Mouse (Mus musculus): ENCODE results near the gene Cyth1. TPM values are rescaled to one million over a fixed set of nuclear protein-coding genes. Genes with fewer than 3 reads are reported as not detected.

Cyth1 gene
- polyA plus RNA-seq, 1 experiment = 47.7 TPM

GRCm38 (mm10) chr11:118202410-118203233 is 45.8 kb downstream of the Cyth1 start:
- 26% methylated on average over 19 of the region's 19 CpGs for WGBS
- no peak overlapping the region for H3K4me3 ChIP-seq (ENCODE audit: extremely low read depth, insufficient read depth, insufficient read length)

DNA sequence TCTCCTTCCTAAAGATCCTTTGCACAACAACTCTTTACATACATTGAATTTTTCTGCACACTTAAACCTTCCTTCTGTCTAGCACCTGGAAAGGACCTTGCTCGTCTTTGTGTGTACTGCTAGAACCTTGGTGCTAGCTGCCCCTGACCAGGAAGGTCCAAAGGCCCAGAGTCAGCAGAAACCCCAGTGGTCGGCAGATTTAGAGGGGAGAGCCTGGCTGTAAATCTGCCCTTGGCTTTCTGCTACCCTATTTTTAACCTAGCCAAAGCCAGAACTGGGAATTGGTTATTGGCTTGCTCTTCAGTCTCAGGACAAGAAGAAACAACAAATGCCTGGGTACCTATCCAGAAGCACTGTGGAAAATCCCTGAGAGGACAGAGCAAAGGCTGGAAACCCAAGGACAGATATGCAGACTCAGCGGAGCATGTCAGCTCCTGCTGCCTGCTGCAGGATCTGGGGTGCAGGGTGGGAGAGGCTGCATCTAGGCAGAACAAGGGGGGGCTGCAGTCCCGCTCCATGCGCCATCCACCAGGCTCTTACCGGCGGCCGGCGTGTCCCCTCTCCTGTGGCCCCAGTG is 46.5 kb downstream of the Cyth1 start:
- H3K4me1 ChIP-seq (ENCODE audit: control insufficient read depth, insufficient read depth, insufficient read length) = peaks cover 66% of the 10 kb centered on the region
- 60% methylated on average over 9 of the region's 9 CpGs for WGBS
- 0 out of 2 replicates have a peak, but pooled peaks cover 2% of the 10 kb centered on the region for H3K36me3 ChIP-seq (ENCODE audit: control insufficient read depth, insufficient read depth, low read length)
- no peaks in the 10 kb centered on the region for H3K27me3 ChIP-seq (ENCODE audit: control insufficient read depth, insufficient read depth, low read length)
- H3K4me3 ChIP-seq (ENCODE audit: extremely low read depth, insufficient read depth, insufficient read length) = no peak overlapping the region
- peak overlapping the region; percentile 45 for H3K27ac ChIP-seq (ENCODE audit: insufficient read depth, low read length)
- DNase-seq (ENCODE audit: low read depth in 1 of 2, low spot score in 2 of 2) = no peak
- TF ChIP-seq POLR2A (IDR thresholded peaks at IDR 0.05; ENCODE audit: low read depth, low read length) (no peak), CTCF (IDR thresholded peaks at IDR 0.05; ENCODE audit: extremely low read depth, insufficient read depth, insufficient read length, insufficient replicate concordance) (no peak)

More at GRCm38 (mm10) chr11:118202410-118203233, 45.8 kb downstream of the Cyth1 start:
- peak overlapping the region; percentile 54 for H3K27ac ChIP-seq (ENCODE audit: insufficient read depth, low read length)
- TF ChIP-seq POLR2A (IDR thresholded peaks at IDR 0.05; ENCODE audit: low read depth, low read length) = no peak
- TF ChIP-seq CTCF (IDR thresholded peaks at IDR 0.05; ENCODE audit: extremely low read depth, insufficient read depth, insufficient read length, insufficient replicate concordance) = no peak
- peaks cover 69% of the 10 kb centered on the region for H3K4me1 ChIP-seq (ENCODE audit: control insufficient read depth, insufficient read depth, insufficient read length)
- H3K27me3 ChIP-seq (ENCODE audit: control insufficient read depth, insufficient read depth, low read length) = no peaks in the 10 kb centered on the region
- DNase-seq (ENCODE audit: low read depth in 1 of 2, low spot score in 2 of 2) = no peak
- H3K36me3 ChIP-seq (ENCODE audit: control insufficient read depth, insufficient read depth, low read length) = 0 out of 2 replicates have a peak, but pooled peaks cover 2% of the 10 kb centered on the region

DNA sequence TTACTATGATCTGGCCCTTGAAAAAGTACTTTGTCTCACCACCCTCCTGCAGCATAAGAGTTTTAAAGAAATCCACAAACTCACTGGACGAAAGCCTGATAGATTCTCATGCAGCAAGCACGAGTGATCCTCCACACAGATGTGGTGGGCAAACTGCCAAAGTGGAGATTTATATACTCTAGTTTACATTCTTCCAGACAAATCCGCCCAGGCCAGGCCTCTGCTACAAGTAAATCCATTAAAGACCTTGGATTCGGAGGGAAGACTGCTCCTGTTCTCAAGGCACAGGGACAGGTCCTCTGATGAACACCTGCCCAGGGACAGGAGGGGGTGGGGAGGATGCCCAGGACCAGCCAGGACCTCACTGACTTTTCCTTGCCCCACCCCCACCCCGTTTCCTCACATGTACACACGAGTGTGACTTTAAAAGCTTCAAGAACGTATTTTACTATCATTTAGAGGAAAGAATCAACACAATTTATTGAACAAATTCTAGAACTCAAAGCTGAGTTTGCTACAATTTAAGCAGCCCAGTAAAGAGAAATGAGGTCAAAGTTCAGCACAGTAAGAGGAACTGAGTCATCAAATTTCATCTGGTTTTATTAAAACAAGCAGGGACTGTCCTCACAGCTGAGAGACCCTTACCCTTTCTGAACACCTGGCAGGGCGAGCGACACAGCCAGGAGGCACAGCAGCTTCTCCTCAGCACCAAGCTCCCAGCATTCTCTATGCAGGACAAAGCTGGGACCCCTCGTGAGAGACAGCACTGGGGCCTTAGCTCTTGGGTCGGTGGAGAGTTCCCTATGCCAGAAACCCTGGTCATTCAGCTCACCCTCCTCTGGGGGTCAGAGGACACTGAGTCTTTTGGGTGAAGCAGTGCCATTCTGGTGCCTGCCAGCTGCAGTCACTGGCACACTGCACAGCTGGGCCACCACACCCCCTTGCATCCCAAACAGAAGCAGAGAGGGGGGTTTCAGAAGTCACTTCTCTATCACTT is 47.3 kb downstream of the Cyth1 start:
- Histone ChIP-seq H3K36me3 (ENCODE audit: control insufficient read depth, insufficient read depth, low read length) (0 out of 2 replicates have a peak, but pooled peaks cover 2% of the 10 kb centered on the region), H3K4me1 (ENCODE audit: control insufficient read depth, insufficient read depth, insufficient read length) (peaks cover 70% of the 10 kb centered on the region), H3K27me3 (ENCODE audit: control insufficient read depth, insufficient read depth, low read length) (no peaks in the 10 kb centered on the region), H3K27ac (ENCODE audit: insufficient read depth, low read length) (peak overlapping the region; percentile 45), H3K4me3 (ENCODE audit: extremely low read depth, insufficient read depth, insufficient read length) (no peak overlapping the region)
- 45% methylated on average over 11 of the region's 11 CpGs for WGBS
- TF ChIP-seq POLR2A (IDR thresholded peaks at IDR 0.05; ENCODE audit: low read depth, low read length) (no peak), CTCF (IDR thresholded peaks at IDR 0.05; ENCODE audit: extremely low read depth, insufficient read depth, insufficient read length, insufficient replicate concordance) (no peak)
- no peak for DNase-seq (ENCODE audit: low read depth in 1 of 2, low spot score in 2 of 2)

DNA sequence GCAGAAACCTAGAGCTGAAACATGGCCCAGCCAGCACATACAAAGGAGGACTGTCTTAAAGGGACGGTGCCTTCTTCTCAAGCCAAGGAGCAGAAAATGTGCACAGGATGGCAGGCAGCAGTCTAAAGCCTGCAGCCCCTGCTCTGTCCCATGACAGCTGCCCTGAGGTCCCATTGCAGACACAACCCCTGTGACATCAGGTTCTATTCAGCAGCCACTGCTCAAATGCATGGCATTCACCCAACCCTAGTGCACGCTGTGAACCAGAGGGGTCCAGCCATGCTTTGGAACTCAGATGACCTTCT is 50.1 kb downstream of the Cyth1 start:
- Histone ChIP-seq H3K4me1 (ENCODE audit: control insufficient read depth, insufficient read depth, insufficient read length) (peaks cover 78% of the 10 kb centered on the region), H3K36me3 (ENCODE audit: control insufficient read depth, insufficient read depth, low read length) (no peaks in the 10 kb centered on the region; the same call in 1 of the 2 replicates), H3K4me3 (ENCODE audit: extremely low read depth, insufficient read depth, insufficient read length) (no peak overlapping the region), H3K27ac (ENCODE audit: insufficient read depth, low read length) (no peak overlapping the region), H3K27me3 (ENCODE audit: control insufficient read depth, insufficient read depth, low read length) (no peaks in the 10 kb centered on the region)
- 78% methylated on average over 2 of the region's 2 CpGs for WGBS
- TF ChIP-seq POLR2A (IDR thresholded peaks at IDR 0.05; ENCODE audit: low read depth, low read length) (no peak), CTCF (IDR thresholded peaks at IDR 0.05; ENCODE audit: extremely low read depth, insufficient read depth, insufficient read length, insufficient replicate concordance) (no peak)
- DNase-seq (ENCODE audit: low read depth in 1 of 2, low spot score in 2 of 2) = no peak

GRCm38 (mm10) chr11:118197508-118198295 is 50.7 kb downstream of the Cyth1 start:
- WGBS = 80% methylated on average over 13 of the region's 13 CpGs
- TF ChIP-seq CTCF (IDR thresholded peaks at IDR 0.05; ENCODE audit: extremely low read depth, insufficient read depth, insufficient read length, insufficient replicate concordance) (no peak), POLR2A (IDR thresholded peaks at IDR 0.05; ENCODE audit: low read depth, low read length) (no peak)

More at GRCm38 (mm10) chr11:118197508-118198295, 50.7 kb downstream of the Cyth1 start:
- Histone ChIP-seq H3K27ac (ENCODE audit: insufficient read depth, low read length) (no peak overlapping the region; the same call in 1 of the 2 replicates), H3K36me3 (ENCODE audit: control insufficient read depth, insufficient read depth, low read length) (no peaks in the 10 kb centered on the region; the same call in 1 of the 2 replicates), H3K4me1 (ENCODE audit: control insufficient read depth, insufficient read depth, insufficient read length) (peaks cover 74% of the 10 kb centered on the region), H3K4me3 (ENCODE audit: extremely low read depth, insufficient read depth, insufficient read length) (no peak overlapping the region), H3K27me3 (ENCODE audit: control insufficient read depth, insufficient read depth, low read length) (no peaks in the 10 kb centered on the region)
- no peak for DNase-seq (ENCODE audit: low read depth in 1 of 2, low spot score in 2 of 2)
